Mouse (Mus musculus) T-helper 17 cell (primary cell): ENCODE measurements around the gene Wdr60.

ENCODE experiments used
- in situ Hi-C, 2 experiments: fragments of 300-600 bp; cut with MboI, MseI; formaldehyde crosslinking; loops; 1 replicate in 1 of 2; 2 replicates in 1 of 2; pipeline ENCODE4 v1.15.1; 2025; ENCODE audit warnings: high pct_unique_total_duplicates in 2 of 2

Wdr60 gene

GRCm38 (mm10) chr12:116269450-116269849, 6.6 kb upstream of the Wdr60 start:
- in situ Hi-C loops: no loop called here

GRCm38 (mm10) chr12:116265275-116265674, 2.5 kb upstream of the Wdr60 start:
- in situ Hi-C loops: no loop called here

GRCm38 (mm10) chr12:116264756-116265155, 1.9 kb upstream of the Wdr60 start:
- in situ Hi-C loops: no loop called here

DNA sequence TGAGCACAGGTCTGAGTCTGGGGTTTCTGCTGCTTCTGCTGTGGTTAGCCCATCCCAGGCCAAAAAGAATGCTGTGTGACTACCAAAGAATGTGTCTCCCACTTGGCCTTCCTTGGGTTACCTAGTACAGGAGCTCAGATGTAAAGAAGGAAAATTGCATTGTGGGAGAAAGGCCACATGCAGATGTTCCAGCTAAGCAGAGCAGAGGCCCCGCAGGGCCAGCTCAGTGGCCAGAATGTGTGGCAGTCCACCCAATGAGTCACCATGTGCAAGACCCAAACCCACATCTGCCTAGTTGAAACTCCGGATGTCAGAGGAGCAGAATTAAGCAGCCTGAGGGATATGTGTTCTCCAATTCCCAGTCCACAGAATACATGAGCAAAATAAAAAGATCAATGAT, 4.5 kb downstream of the Wdr60 start:
- in situ Hi-C loops: no loop called here

DNA sequence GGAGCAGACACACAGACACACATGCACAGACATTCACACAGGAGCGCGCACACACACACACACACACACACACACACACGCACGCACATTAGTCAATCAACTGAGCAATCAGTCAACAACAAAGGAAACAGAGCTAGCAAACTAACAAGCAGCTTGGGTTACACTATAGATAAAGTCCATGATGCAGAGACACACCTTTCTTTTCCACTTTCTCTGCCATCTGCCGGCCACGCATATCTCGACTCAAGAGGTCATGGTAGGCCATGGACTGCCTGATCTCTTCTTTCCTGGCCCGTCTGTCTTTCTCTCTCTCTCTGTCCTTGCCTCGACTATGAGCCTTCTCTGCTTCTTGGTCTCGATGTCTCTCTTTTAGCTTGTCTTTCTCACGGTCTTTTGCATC, 7.2 kb downstream of the Wdr60 start:
- in situ Hi-C loops: no loop called here

DNA sequence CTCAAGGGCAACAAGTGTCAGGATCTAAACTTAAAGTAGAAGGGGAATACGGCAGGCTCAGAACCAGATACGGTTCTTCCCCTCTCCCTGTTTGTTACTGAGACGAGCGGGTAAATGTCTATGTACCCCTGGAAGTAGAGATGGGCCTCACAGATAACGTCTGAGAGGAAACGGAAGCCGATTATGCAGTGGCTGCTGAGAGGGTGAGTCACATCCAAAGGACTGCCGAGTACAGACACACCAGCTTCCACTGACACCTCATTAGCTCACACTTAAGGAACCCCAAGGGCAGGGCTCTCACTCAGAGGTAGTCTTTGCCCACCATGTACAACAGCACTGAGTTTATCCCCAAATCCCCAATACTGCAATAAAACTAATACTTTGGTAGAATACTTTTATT, 8.2 kb downstream of the Wdr60 start:
- in situ Hi-C loops: no loop called here

DNA sequence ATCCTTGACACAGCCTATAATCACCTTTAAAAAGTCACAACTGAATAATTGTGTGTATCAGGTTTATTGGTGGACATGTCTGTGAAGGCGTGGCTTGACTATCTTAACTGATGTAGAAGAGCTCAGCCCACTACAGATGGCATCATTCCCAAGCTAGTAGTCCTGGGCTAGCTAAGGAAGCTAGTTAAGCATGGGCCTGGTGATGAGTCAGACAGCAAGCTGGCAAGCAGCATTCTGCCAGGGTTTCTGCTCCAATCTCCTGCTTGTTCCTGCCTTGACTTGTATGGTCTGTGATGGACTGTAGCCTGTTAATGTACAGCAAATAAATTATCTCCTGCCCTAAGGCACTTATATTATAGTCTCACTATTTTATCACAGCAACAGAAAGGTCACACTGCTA, 18.2 kb downstream of the Wdr60 start:
- in situ Hi-C loops: no loop called here

GRCm38 (mm10) chr12:116238803-116239202, 24.0 kb downstream of the Wdr60 start:
- in situ Hi-C loops: no loop called here

GRCm38 (mm10) chr12:116238370-116238769, 24.5 kb downstream of the Wdr60 start:
- in situ Hi-C loops: no loop called here

- in situ Hi-C loops: no loop called here
Observed at GRCm38 (mm10) chr12:116236658-116237057, 26.2 kb downstream of the Wdr60 start.

GRCm38 (mm10) chr12:116235356-116235755, 27.5 kb downstream of the Wdr60 start:
- in situ Hi-C loops: no loop called here

DNA sequence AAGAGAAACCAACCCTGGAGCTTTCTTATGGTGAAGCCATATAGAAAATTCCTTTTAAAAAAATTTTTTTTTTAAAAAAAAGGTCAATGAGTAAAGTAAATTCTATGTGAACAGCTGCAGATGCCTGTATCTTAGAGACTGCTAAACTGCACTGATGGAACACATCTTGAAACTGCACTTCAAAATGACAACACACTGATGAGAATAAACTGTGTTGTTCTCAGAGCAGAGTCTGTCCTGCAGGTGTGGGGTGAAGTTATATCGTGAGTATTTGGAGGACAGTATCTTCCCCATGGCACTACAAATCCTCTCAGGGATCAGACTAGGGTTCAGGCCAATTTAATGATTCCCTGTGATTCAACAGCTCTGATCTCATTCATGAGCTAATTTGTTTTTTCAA, 30.8 kb downstream of the Wdr60 start:
- in situ Hi-C loops: no loop called here

GRCm38 (mm10) chr12:116231612-116232011, 31.2 kb downstream of the Wdr60 start:
- in situ Hi-C loops: no loop called here

DNA sequence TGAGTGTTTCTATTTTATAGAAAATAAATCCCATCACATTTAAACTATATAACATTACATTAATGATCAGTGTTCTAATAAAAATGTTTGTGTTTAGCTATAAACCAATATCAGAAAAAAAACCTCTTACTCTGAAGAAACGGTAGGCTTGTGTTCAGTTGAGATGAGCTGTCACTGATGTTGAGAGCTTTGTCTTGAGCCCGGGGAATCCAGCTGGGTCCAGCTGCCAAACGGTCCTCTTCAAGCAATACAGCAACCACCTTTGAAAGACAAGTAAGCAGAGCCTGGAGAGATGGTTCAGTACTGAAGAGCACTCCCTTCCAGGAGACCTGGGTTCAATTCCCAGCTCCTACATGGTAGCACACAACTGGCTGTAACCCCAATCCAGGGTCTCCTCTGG, 33.4 kb downstream of the Wdr60 start:
- in situ Hi-C loops: no loop called here

DNA sequence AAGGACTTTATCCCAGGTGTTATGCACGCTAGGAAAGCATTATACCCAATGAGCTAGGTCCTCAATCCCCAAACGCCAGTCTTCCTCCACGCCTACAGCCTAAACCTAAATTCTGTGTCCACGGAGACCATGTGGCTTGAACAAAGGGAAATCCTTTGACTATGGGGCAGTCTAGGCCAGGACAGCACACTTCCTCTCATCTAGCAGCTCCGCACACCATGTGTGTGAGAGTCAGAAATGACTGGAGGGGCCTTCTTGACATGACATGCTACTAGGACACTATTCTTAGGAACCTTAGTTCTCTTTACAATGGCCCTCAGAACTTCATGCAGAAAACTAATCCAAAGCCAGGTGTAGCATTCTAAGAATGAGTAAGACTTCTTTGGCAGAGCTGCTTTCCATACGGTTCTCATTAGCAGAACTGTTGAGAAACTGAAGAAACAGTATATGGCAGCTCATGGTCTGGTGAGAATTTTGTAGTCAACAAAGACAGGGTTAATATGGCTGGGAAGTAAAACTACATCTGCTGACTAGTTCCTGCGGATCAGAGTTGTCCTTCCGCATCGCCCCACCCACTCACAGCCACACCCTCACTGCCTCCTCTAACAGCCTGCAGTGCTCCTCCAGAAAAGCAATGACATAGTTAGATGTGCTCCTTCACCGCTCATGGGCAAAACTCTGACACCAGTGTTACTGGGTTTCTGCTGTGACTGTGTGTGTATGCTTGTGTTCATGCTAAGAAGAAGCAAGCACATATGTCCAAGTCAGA, 36.3 kb downstream of the Wdr60 start:
- in situ Hi-C loops: no loop called here

- in situ Hi-C loops: loop anchor here in 1 of 2 experiments (25.0 kb wide), 1 partner anchor 389 kb away; no protein-coding TSS in a partner anchor
Observed at GRCm38 (mm10) chr12:116223107-116223506, 39.7 kb downstream of the Wdr60 start.

GRCm38 (mm10) chr12:116207486-116207885, 55.3 kb downstream of the Wdr60 start:
- in situ Hi-C loops: loop anchor here (5.0 to 25.0 kb wide), 2 partner anchors 155 to 405 kb away; no protein-coding TSS in a partner anchor

DNA sequence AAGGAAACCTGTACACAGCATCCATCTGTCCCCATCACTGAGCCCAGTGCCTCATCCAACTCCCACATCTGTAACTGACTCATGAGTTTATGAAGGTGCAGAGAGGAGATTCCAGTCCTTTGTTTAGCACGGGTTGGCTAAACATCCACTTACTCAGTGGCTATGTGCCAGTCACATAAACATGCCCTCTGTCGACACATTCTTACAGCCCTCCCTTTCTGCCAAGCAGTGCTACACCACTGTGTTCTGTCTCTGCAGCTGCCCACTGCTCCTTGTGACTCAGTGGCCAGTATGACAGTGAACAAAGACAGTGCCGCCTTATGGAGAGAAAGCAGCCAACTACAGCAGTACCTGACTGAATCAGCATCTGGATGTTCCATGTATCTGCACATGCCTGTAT, 57.1 kb downstream of the Wdr60 start:
- in situ Hi-C loops: loop anchor here (5.0 to 25.0 kb wide), 2 partner anchors 153 to 407 kb away; no protein-coding TSS in a partner anchor

GRCm38 (mm10) chr12:116202176-116202981, 60.4 kb downstream of the Wdr60 start:
- in situ Hi-C loops: loop anchor here in 1 of 2 experiments (5.0 to 25.0 kb wide), 2 partner anchors 60 to 410 kb away; no protein-coding TSS in a partner anchor

DNA sequence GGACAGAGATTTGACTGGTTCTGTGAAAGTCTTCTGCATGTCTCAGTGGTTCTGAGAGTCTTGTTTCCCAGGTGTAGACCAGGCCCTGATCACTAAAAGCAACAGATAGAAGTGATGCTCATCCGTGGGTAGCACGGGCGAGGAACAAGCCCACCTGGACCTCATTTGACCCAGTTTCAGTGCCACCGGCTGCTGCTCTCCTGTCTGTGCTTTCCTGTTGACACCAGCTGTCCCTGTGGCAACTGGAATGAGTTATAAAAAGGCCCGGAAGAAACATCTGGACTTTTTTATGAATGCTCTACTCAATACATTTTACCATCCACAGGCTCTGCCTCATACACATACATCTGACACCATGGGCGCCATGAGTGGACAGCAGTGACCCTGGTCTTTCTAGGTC, 64.0 kb downstream of the Wdr60 start:
- in situ Hi-C loops: no loop called here

DNA sequence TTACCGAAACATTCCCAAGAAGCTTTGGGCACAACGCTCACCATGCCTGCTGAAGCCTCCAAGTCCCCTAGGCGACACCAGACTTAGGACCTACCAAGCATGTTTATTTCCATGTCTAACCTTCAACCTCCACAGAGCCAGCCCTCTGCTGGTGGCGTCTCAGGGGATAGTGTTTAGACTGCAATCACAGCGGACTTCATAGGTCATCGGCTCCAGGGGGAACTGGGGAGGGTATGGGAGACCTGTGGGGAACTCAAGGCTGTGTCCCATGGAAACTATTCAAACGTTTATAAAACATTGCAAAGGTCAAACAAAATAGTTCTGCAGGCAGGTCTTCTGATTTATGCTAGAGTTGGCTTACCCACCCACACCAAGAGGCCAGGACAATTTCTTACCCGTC, 66.6 kb downstream of the Wdr60 start:
- in situ Hi-C loops: no loop called here

DNA sequence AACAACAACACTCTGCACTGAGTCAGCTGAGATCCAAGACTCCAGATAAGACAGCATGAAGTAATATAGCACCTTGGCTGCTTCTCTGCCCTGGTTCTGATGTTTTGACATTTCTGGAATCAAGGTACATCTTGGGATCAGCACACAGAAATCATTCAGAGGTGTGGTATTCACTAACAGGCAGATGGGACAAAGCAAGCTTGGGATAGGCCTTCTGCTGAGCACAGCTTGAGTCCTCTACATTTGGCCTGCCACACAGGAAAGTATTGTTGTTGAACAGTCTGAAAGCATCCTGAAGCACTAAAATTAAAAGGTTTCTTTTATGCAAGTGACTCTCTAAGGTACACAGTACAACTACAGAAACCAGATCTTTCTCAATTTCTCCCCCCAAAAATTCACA, 68.2 kb downstream of the Wdr60 start:
- in situ Hi-C loops: loop anchor here in 1 of 2 experiments (5.0 kb wide), 1 partner anchor 52 kb away; no protein-coding TSS in a partner anchor
